ENCODE assay signal across 26 mouse cellular contexts in the genomic region with DNA sequence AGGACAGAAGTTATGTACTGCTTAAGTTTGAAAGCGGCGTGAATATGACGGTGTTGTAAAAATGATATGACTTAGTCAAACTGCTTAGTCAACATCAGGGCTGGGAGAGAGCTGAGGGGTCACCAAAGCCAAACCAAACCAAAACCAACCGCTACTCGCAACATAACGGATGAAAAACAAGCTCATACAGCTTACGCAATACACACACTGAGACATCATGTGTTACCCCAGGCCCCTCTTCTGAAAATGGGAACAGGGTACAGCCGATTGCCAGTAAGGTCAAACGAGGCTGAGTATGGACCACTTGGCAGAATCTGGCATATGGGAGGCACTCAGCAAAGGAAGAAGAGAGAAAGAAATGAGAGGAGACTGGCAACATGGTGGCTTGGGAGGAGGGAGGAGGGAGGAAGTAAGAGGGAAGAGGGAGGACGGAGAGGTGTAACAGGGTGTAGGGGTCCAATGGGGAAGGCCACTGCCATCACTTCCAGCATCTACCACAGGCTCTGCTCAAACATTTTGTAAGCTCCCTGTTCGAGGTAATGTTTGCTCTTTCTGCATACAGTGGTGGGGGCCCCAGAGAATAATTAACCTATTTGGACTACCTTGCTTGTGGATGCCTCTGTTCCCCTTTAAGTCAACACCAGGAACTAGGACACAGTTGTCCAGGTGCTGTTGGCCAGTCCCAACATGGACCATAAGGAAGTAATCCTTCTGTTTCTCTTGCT. TPM values are rescaled to one million over a fixed set of nuclear protein-coding genes. Genes with fewer than 3 reads are reported as not detected.
DNase-seq lines count a peak whose midpoint lies in the region; ATAC-seq lines count a peak whose summit lies in the region.
"Had no signal": no experiment of that assay in that cellular context is flagged by ENCODE, and none has a peak within 500 bp of the region (broad histone marks: within the 10 kb centered on the region; RNA-seq: fewer than 3 reads in every experiment).

A gene (plus strand): TSS at position 628 of the 725 bp plus-strand sequence.

- peaks cover 21% of the 10 kb centered on the region for H3K4me1 ChIP-seq in liver, embryonic 15.5 days (replicated peaks)
- no peaks in the 10 kb centered on the region for H3K4me1 ChIP-seq in stomach, embryonic 16.5 days (ENCODE audit: control insufficient read depth, insufficient read depth, low read length)
- H3K4me1 ChIP-seq: forebrain, embryonic 15.5 days; heart, embryonic 12.5 days; midbrain, embryonic 12.5 days had no signal

- no peak within 1 kb of the TSS for H3K9ac ChIP-seq in liver, embryonic 15.5 days
- no peak within 1 kb of the TSS for H3K9ac ChIP-seq in stomach, embryonic 16.5 days (ENCODE audit: low read length)
- H3K9ac ChIP-seq: forebrain, embryonic 15.5 days; heart, embryonic 12.5 days; hindbrain, embryonic 12.5 days; midbrain, embryonic 12.5 days had no signal

- H3K27ac ChIP-seq in liver, embryonic 15.5 days (replicated peaks): peak within 1 kb of the TSS; percentile 71
- H3K27ac ChIP-seq in stomach, embryonic 16.5 days (ENCODE audit: low read length): no peak within 1 kb of the TSS
- H3K27ac ChIP-seq: forebrain, embryonic 15.5 days; hindbrain, embryonic 12.5 days; left cerebral cortex, adult 2 months; midbrain, embryonic 12.5 days had no signal

- H3K36me3 ChIP-seq in liver, embryonic 15.5 days (replicated peaks): no peaks in the 10 kb centered on the region
- no peaks in the 10 kb centered on the region for H3K36me3 ChIP-seq in stomach, embryonic 16.5 days (ENCODE audit: control insufficient read depth, insufficient read depth, low read length)
- H3K36me3 ChIP-seq: forebrain, embryonic 15.5 days; heart, embryonic 12.5 days; hindbrain, embryonic 12.5 days; midbrain, embryonic 12.5 days had no signal

- H3K9me3 ChIP-seq in liver, embryonic 15.5 days (replicated peaks): no peaks in the 10 kb centered on the region
- H3K9me3 ChIP-seq in stomach, embryonic 16.5 days (replicated peaks; ENCODE audit: control insufficient read depth, low read length): no peaks in the 10 kb centered on the region
- H3K9me3 ChIP-seq: forebrain, embryonic 15.5 days; heart, embryonic 12.5 days; hindbrain, embryonic 12.5 days; midbrain, embryonic 12.5 days had no signal

- peak; percentile 75 for ATAC-seq in common myeloid progenitor, adult 5-6 weeks (replicated peaks; ENCODE audit: low read depth, poor library complexity, severe bottlenecking)
- peak; percentile 84 for ATAC-seq in liver, embryonic 15.5 days (ENCODE audit: insufficient read depth)
- no peak for ATAC-seq in stomach, embryonic 16.5 days (ENCODE audit: insufficient read depth, low FRiP score)
- ATAC-seq: CD4-positive, CD25-positive, alpha-beta regulatory T cell, adult 4 months; forebrain, embryonic 15.5 days had no signal

- H3K4me3 ChIP-seq in liver, embryonic 15.5 days (replicated peaks): peak within 1 kb of the TSS; percentile 47
- H3K4me3 ChIP-seq in stomach, embryonic 16.5 days (replicated peaks; ENCODE audit: low read length): no peak within 1 kb of the TSS
- H3K4me3 ChIP-seq: forebrain, embryonic 15.5 days; heart, embryonic 12.5 days; hindbrain, embryonic 12.5 days; left cerebral cortex, adult 2 months; midbrain, embryonic 12.5 days had no signal

- peak within 1 kb of the TSS; percentile 19 for H3K4me2 ChIP-seq in liver, embryonic 15.5 days
- H3K4me2 ChIP-seq in stomach, embryonic 16.5 days (ENCODE audit: low read depth, low read length): no peak within 1 kb of the TSS
- H3K4me2 ChIP-seq: forebrain, embryonic 15.5 days; heart, embryonic 12.5 days; hindbrain, embryonic 12.5 days; midbrain, embryonic 12.5 days had no signal

- no peaks in the 10 kb centered on the region for H3K27me3 ChIP-seq in liver, embryonic 15.5 days
- H3K27me3 ChIP-seq in stomach, embryonic 16.5 days (ENCODE audit: control insufficient read depth, insufficient read depth, low read length): no peaks in the 10 kb centered on the region
- H3K27me3 ChIP-seq: forebrain, embryonic 15.5 days; hindbrain, embryonic 12.5 days; midbrain, embryonic 12.5 days had no signal

- WGBS in liver, embryonic 15.5 days (ENCODE audit: insufficient replicate concordance): 55% methylated on average over 11 of the region's 11 CpGs
- 79% methylated on average over 11 of the region's 11 CpGs for WGBS in stomach, embryonic 16.5 days

- no peak for DNase-seq in adrenal gland, postnatal 14 days
- no peak for DNase-seq in adrenal gland, adult (ENCODE audit: inconsistent age in 2 of 2, low spot score in 1 of 2)
- DNase-seq in kidney, adult 11 months: no peak
- no peak for DNase-seq in embryo, embryonic 9.5 days (ENCODE audit: extremely low spot score)
- DNase-seq: cerebellum, adult 2 months; cerebellum, postnatal 25 days; embryo, embryonic 11 days; heart, adult 11 months; heart, postnatal 10 days; kidney, adult 18-20 months; kidney, postnatal 4 days; layer of hippocampus, adult 9-11 months; lung, postnatal 10 days; thymus, postnatal 14 days had no signal

RNA-seq across cellular contexts. Expression of the gene that starts here (rescaled TPM):
- total RNA-seq in adrenal gland, postnatal 14 days (2021): 16.9 and 281 TPM in 2 replicates
- not detected in 2 replicates for total RNA-seq in common myeloid progenitor, adult 5-6 weeks (2017)
- polyA plus RNA-seq in liver, embryonic 15.5 days (2015; fragmentation: Nextera tagmentation; extraction: Ambion mirVana): 355 and 417 TPM in 2 replicates
- 13.0 and 13.9 TPM in 2 replicates for polyA plus RNA-seq in stomach, embryonic 16.5 days (2015; fragmentation: Nextera tagmentation; extraction: Ambion mirVana)
- total RNA-seq: heart, postnatal 10 days had no signal
- polyA plus RNA-seq: CD4-positive, CD25-positive, alpha-beta regulatory T cell, adult 4 months; embryonic facial prominence, embryonic 14.5 days; forebrain, embryonic 15.5 days; hindbrain, embryonic 12.5 days; midbrain, embryonic 12.5 days; neural tube, embryonic 11.5 days; small intestine, adult 2 months had no signal

Comparison
In these comparisons a context has a peak if more than half of its experiments do, and no peak if none do; other contexts are left out.
1. RNA of the gene that starts here (total RNA-seq): 16.9 to 281 TPM in adrenal gland, postnatal 14 days; not detected in common myeloid progenitor, adult 5-6 weeks; every median in the first group is over 10 times any median in the second.
2. RNA of the gene that starts here (polyA plus RNA-seq): 355 to 417 TPM in liver, embryonic 15.5 days; 13.0 to 13.9 TPM in stomach, embryonic 16.5 days; every median in the first group is over 10 times any median in the second.
3. Peak in ATAC-seq in common myeloid progenitor, adult 5-6 weeks; RNA of the gene not detected or under 1 TPM.